Mouse (Mus musculus): ENCODE results near the gene Pop7.
A peak's percentile ranks its signal among the peaks of the same experiment; 100 is the strongest.

GRCm38 (mm10) chr5:137481138-137481537 lies 21.2 kb downstream of the Pop7 start:
- TF ChIP-seq EP300 (IDR thresholded peaks at IDR 0.05) (no peak), CTCF (IDR thresholded peaks at IDR 0.05) (peak; percentile 76)
